Mouse (Mus musculus) embryonic fibroblast, embryonic 13.5 days (primary cell): Measurements from ENCODE around the gene Tcea2. TPM values are rescaled to one million over a fixed set of nuclear protein-coding genes. Genes with fewer than 3 reads are reported as not detected.

Experiments used
- H3K27ac ChIP-seq: 2 replicates; pipeline ENCODE4 v1.5.1; 2012; ENCODE audit warnings: low read length, control low read depth, inconsistent platforms; ENCODE audit not compliant: insufficient read depth
- H3K4me1 ChIP-seq: 2 replicates; pipeline ENCODE4 v1.6.1; 2011; ENCODE audit warnings: low read length; ENCODE audit not compliant: control insufficient read depth, insufficient read depth
- H3K4me3 ChIP-seq: 2 replicates; pipeline ENCODE4 v1.5.1; 2011; ENCODE audit warnings: mild to moderate bottlenecking, control low read depth, low read length; ENCODE audit not compliant: insufficient read depth
- CTCF ChIP-seq: IDR thresholded peaks from 2 replicates; pipeline ENCODE4 v1.5.1; 2011; ENCODE audit warnings: mild to moderate bottlenecking, control low read depth, low read length, moderate library complexity, borderline replicate concordance; ENCODE audit not compliant: insufficient read depth
- POLR2A ChIP-seq: IDR thresholded peaks from 2 replicates; pipeline ENCODE4 v1.6.1; 2011; ENCODE audit warnings: low read depth, mild to moderate bottlenecking, control low read depth, low read length, moderate library complexity
- polyA plus RNA-seq: library from polyadenylated mRNA; stranded (reverse); fragments of >200 nt; gene quantifications from 2 replicates; pipeline ENCODE4 v1.2.4, GENCODE M21; 2011; ENCODE audit warnings: low read depth; ENCODE audit not compliant: missing spikeins, insufficient read length

Gene Tcea2
- polyA plus RNA-seq, 1 experiment = 13.4 TPM

DNA sequence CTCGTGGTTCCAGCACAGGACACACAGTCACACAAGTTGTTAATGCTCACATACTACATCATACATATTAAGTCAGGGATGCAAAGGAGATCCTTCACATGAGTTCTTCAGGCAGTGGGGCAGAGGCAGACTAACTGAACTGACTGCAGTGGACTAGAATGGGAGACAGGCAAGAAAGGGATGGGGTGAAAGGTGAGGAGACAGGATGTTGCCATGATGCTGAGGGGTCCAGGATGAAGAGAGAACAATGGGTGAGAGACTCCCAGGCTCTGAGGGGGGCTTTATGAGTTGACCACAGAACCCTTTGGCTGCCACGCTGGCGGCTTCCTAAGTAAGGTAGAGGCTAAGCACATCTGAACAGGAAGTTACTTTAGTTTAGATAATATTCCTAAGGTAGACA lies 14.5 kb downstream of the Tcea2 start:
- Histone ChIP-seq H3K27ac (no peak overlapping the region), H3K4me3 (no peak overlapping the region; the same call in 1 of the 2 replicates), H3K4me1 (no peaks in the 10 kb centered on the region)
- TF ChIP-seq POLR2A (no peak), CTCF (no peak)

DNA sequence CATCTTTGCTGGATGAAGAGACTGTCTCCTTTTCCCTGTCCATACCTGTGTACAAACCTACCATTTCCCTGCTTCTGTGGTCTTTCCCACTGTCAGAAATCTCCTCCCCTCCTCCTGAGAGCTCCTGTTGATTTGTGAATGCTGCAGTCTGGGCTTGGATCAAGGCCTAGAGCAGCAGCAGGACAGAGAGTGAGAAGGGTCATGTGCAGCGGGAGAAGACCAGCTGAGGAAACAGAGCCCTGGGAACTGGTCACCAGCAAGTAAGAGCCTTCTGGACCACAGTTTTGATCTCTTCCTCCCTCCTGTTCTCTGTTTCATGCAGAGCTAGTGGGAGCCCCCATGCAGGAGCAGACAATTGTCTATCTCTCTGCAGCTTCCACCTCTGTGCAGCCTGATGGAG lies 15.7 kb downstream of the Tcea2 start:
- TF ChIP-seq CTCF (no peak), POLR2A (no peak)
- no peak overlapping the region for H3K4me3 ChIP-seq
- H3K27ac ChIP-seq = no peak overlapping the region
- H3K4me1 ChIP-seq = no peaks in the 10 kb centered on the region

DNA sequence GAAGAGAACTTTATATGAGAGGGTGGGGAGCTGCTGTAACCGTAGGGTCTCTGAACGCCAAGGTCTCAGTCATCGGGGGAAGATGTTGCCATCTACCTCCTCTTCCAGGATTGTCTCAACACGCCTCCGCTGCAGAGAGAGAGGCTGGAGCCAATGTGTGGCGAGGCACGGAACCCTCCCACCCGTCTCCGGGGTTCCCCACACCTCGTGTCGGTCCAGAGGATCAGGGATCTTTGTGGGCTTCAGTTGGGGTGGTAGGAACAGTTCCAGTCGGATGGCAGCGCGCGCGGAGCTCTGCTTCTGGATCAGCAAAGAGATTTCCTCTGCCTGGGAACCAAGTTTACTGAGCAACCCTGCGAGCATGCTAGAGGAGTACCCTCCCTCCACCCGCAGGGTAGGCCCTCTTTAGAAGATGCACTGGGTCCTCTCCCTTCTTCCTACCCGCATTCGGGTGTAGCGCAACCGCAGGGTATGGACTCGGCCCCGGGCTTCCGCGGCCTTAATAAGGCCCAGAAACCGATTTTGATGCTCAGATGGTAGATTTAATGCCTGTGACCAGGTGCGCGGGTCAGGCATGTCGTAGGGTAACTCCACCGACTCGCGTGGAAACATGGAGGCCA lies 16.8 kb downstream of the Tcea2 start:
- no peaks in the 10 kb centered on the region for H3K4me1 ChIP-seq
- TF ChIP-seq POLR2A = no peak
- TF ChIP-seq CTCF = no peak

DNA sequence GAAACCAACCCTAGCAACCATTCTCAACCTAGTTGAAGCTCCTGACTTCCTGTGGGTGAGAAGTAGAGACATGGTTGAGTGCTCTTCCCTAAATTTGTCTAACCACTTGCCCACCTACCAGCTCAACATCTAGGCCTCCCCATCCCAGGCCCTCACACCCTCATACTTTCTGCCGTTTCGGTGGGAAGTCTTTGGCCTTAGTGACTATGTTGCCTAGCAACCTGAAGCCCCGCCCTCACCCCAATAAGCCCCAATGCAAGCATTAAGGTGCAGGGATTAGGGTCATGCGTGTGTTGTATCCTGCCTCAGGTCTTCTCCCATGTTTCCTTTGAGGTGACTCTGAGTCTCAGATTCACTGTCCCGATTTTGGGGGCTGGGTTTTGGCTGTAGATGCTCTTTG lies 18.1 kb downstream of the Tcea2 start, which contains the start of gene Lkaaear1:
Gene Lkaaear1, minus strand, starts transcription at position 202 of the 400 bp plus-strand sequence.
- no peak within 1 kb of the TSS for H3K4me3 ChIP-seq
- H3K4me1 ChIP-seq = no peaks in the 10 kb centered on the region
- TF ChIP-seq CTCF = no peak
- TF ChIP-seq POLR2A = no peak
- H3K27ac ChIP-seq = no peak within 1 kb of the TSS

More for the DNA sequence above, 16.8 kb downstream of the Tcea2 start:
- no peak overlapping the region for H3K4me3 ChIP-seq
- H3K27ac ChIP-seq = no peak overlapping the region

DNA sequence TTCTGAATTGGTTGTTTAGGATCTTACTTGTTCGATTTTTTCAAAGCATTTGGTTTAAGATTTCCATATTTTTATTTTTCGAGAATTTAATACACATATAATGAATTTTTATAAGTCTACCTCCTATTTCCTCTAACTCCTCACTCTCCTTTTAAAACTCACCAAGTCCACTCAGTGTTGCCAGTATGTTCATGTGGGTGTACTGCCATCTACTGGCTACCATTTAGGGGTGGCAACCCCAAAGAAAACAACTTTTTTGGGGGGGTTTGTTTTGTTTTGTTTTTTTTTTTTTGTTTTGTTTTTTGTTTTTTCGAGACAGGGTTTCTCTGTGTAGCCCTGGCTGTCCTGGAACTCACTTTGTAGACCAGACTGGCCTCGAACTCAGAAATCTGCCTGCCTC lies 26.6 kb downstream of the Tcea2 start:
- no peaks in the 10 kb centered on the region for H3K4me1 ChIP-seq
- H3K27ac ChIP-seq = no peak overlapping the region
- TF ChIP-seq CTCF (no peak), POLR2A (no peak)
- no peak overlapping the region for H3K4me3 ChIP-seq

DNA sequence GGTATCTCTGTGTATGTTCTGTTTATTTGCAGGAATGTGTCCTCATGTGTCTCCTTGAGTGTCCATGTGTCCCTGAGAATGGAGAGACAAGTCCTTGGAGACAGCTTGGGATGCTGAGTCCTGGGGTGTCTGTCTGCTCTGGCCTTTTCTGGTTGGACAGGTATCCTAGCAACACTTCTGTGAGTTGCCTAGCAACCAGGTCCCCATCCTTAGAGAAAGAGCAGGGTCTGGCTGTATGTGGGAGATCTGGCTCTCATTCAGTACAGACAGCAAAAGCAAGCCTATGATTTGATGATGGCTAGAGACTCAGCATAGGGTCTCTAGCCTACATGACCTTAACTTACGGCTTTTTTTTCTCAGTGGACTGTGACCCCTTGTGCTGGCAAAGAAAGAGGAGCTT lies 33.6 kb downstream of the Tcea2 start:
- H3K4me3 ChIP-seq = no peak overlapping the region
- H3K4me1 ChIP-seq = no peaks in the 10 kb centered on the region
- H3K27ac ChIP-seq = no peak overlapping the region
- TF ChIP-seq CTCF (no peak), POLR2A (no peak)

DNA sequence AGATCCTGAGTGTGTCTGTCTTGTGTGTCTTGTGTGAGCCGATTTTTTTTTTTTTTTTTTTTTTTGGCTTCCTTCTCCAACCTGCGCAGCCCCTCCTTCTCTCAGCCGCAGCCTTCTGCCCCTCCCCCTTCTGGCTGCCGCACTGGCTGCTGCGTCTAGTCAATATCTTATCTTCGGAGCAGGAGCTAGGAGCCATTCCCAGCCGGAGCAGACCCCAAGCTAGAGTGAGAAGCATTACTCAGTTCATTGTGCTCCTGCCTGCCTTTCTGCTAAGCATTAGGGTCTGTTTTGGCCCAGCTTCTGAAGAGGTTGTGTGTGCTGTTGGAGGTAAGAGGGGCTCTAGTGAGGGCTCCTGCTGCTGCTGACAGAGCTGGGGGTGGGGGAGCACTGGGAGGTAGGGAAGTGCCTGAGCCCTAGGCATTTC lies 34.8 kb downstream of the Tcea2 start, which contains the start of gene Oprl1:
Gene Oprl1, plus strand, starts transcription at position 114 of the 424 bp plus-strand sequence.
- Histone ChIP-seq H3K4me3 (no peak within 1 kb of the TSS), H3K4me1 (no peaks in the 10 kb centered on the region), H3K27ac (no peak within 1 kb of the TSS)
- no peak for TF ChIP-seq POLR2A
- no peak for TF ChIP-seq CTCF

DNA sequence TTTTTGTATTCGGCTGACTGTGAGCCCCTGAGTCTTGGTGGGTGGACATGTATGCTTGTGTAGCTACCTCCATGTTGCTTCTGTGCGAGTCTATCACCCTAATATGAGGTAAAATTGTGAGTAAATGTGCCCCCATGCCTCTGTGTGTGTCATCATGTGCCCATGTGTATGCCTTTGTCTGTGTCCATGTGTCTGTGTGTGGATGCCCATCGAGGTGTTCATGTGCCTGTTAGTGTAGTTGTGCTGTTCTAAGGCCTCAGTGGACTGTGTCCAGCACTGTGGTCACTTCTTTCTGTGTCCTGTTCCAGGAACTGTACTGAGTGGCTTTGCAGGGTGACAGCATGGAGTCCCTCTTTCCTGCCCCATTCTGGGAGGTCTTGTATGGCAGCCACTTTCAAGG lies 35.3 kb downstream of the Tcea2 start:
- Histone ChIP-seq H3K4me3 (no peak overlapping the region), H3K27ac (no peak overlapping the region), H3K4me1 (no peaks in the 10 kb centered on the region)
- TF ChIP-seq POLR2A = no peak
- no peak for TF ChIP-seq CTCF

DNA sequence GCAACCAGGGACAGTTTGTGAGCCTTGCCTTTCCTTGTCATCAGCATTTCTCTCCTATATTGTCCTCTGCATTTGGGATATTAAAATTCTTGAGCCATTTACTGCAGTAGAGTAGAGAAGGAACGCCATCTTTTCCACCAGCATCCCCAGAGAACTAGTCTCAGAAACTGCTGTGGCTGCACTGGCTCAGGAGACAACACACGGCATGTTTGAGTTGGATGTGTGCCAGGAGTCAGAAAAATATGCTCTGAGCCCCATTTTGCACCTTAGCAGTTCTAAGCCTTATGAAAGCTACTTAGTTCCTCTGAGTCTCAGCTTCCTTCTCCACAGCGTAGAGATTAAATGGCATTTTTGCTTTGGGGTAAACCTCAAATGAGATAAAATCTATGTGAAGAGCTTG lies 36.9 kb downstream of the Tcea2 start:
- H3K27ac ChIP-seq = no peak overlapping the region
- no peaks in the 10 kb centered on the region for H3K4me1 ChIP-seq
- TF ChIP-seq CTCF = no peak
- TF ChIP-seq POLR2A = no peak
- no peak overlapping the region for H3K4me3 ChIP-seq

DNA sequence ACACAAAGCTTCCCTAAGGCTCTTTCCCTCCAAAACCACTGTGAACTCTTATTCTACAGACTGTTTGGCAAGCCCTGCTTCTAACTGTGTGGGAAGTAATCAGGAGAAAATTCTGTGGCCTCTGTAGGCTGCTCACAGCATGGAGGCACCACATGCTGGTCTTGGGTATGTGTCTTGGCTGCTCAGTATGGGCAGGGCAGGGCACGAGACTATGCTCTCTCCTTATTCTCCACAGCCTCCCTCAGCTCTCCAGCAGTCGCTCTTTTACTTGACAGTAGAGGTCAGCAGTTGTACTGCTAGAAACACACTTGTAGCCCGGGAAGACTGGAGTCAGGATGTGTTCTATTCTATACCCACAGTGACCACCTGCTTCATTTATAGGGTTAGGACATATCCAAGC lies 40.0 kb downstream of the Tcea2 start:
- no peak overlapping the region for H3K4me3 ChIP-seq
- no peaks in the 10 kb centered on the region for H3K4me1 ChIP-seq
- no peak overlapping the region for H3K27ac ChIP-seq
- TF ChIP-seq CTCF = no peak
- TF ChIP-seq POLR2A = no peak
